Mouse (Mus musculus) liver, embryonic 13.5 days (tissue): ENCODE data around the gene Krtap24-1. TPM values are rescaled to one million over a fixed set of nuclear protein-coding genes. Genes with fewer than 3 reads are reported as not detected.

Source experiments
- ATAC-seq: fragments of 200-750 bp; cut with Nextera tagmentation; 2 replicates; pipeline ENCODE4 v1.8.0; 2017; ENCODE audit warnings: low read depth, mild to moderate bottlenecking, moderate number of reproducible peaks, moderate library complexity
- DNase-seq: peaks from one replicate; pipeline ENCODE4 v3.0.0; 2022
- H3K27ac ChIP-seq: fragments of 300-500 bp; sonication (generic); 2 replicates; pipeline ENCODE4 v1.5.1; 2015; ENCODE audit warnings: moderate library complexity, mild to moderate bottlenecking, inconsistent platforms
- H3K27me3 ChIP-seq: fragments of 300-500 bp; sonication (generic); 2 replicates; pipeline ENCODE4 v1.6.1; 2015; ENCODE audit warnings: mild to moderate bottlenecking, inconsistent platforms
- H3K36me3 ChIP-seq: fragments of 300-500 bp; sonication (generic); 2 replicates; pipeline ENCODE4 v1.6.1; 2015; ENCODE audit warnings: mild to moderate bottlenecking, inconsistent platforms
- H3K4me1 ChIP-seq: fragments of 300-500 bp; sonication (generic); replicated peaks from 2 replicates; pipeline ENCODE4 v1.6.1; 2015; ENCODE audit warnings: inconsistent platforms
- H3K4me2 ChIP-seq: fragments of 300-500 bp; sonication (generic); 2 replicates; pipeline ENCODE4 v1.6.1; 2015; ENCODE audit warnings: inconsistent platforms, mild to moderate bottlenecking, moderate library complexity
- H3K4me3 ChIP-seq: fragments of 300-500 bp; sonication (generic); replicated peaks from 2 replicates; pipeline ENCODE4 v1.5.1; 2015; ENCODE audit warnings: mild to moderate bottlenecking, inconsistent platforms
- H3K9ac ChIP-seq: fragments of 300-500 bp; sonication (generic); 2 replicates; pipeline ENCODE4 v1.6.1; 2015; ENCODE audit warnings: mild to moderate bottlenecking, inconsistent platforms
- H3K9me3 ChIP-seq: fragments of 300-500 bp; sonication (generic); replicated peaks from 2 replicates; pipeline ENCODE4 v1.6.1; 2016; ENCODE audit warnings: inconsistent platforms
- WGBS: fragments of 180-500 bp; shearing (Covaris S2); methylation state at CpG from one replicate; pipeline ENCODE4 v1.1.7; 2015; ENCODE audit not compliant: insufficient replicate concordance; 5-methylcytosine and 5-hydroxymethylcytosine counted together
- polyA plus RNA-seq: library from polyadenylated mRNA; unstranded; fragments of >200 nt; fragmentation: Nextera tagmentation; extraction: Ambion mirVana; gene quantifications from 2 replicates; pipeline ENCODE4 v1.2.1, GENCODE M21; 2015

Krtap24-1 gene
- polyA plus RNA-seq, 1 experiment from 2014 or later = not detected

- Histone ChIP-seq H3K4me1 (no peaks in the 10 kb centered on the region), H3K4me3 (no peak overlapping the region)
- WGBS = 60% methylated on average over 6 of the region's 6 CpGs
Measured at GRCm38 (mm10) chr16:88561617-88562164, 50.4 kb downstream of the Krtap24-1 start.

More at GRCm38 (mm10) chr16:88561617-88562164, 50.4 kb downstream of the Krtap24-1 start:
- Histone ChIP-seq H3K9me3 (no peaks in the 10 kb centered on the region), H3K4me2 (no peak overlapping the region), H3K9ac (no peak overlapping the region), H3K27ac (no peak overlapping the region), H3K27me3 (no peaks in the 10 kb centered on the region), H3K36me3 (no peaks in the 10 kb centered on the region)
- no peak for DNase-seq
- no peak for ATAC-seq

Other genes with a start within 250 kb of the Krtap24-1 start
- not detected in 2 replicates for gene Cldn17, start 105.3 kb downstream of the Krtap24-1 start, polyA plus RNA-seq
- 0.06 TPM in 1 of 2 replicates, not detected in the other for gene Cldn8, start 49.1 kb downstream of the Krtap24-1 start, polyA plus RNA-seq
- not detected in 2 replicates for gene 2310079G19Rik, start 15.4 kb upstream of the Krtap24-1 start, polyA plus RNA-seq
- not detected in 2 replicates for gene Krtap26-1, start 35.5 kb upstream of the Krtap24-1 start, polyA plus RNA-seq
- not detected in 2 replicates for gene Krtap27-1, start 59.4 kb upstream of the Krtap24-1 start, polyA plus RNA-seq
- gene 2310061N02Rik, start 95.7 kb upstream of the Krtap24-1 start, polyA plus RNA-seq = not detected in 2 replicates
- gene Krtap13-1, start 116.6 kb upstream of the Krtap24-1 start, polyA plus RNA-seq = not detected in 2 replicates
- not detected in 2 replicates for gene Krtap13, start 139.4 kb upstream of the Krtap24-1 start, polyA plus RNA-seq
- gene 2310034C09Rik, start 146.6 kb upstream of the Krtap24-1 start, polyA plus RNA-seq = not detected in 2 replicates
- gene 2310057N15Rik, start 161.9 kb upstream of the Krtap24-1 start, polyA plus RNA-seq = not detected in 2 replicates
- not detected in 2 replicates for gene Gm5965, start 165.6 kb upstream of the Krtap24-1 start, polyA plus RNA-seq
- not detected in 2 replicates for gene Gm20741, start 199.9 kb upstream of the Krtap24-1 start, polyA plus RNA-seq
- not detected in 2 replicates for gene Krtap15, start 207.9 kb upstream of the Krtap24-1 start, polyA plus RNA-seq
- not detected in 2 replicates for gene Krtap14, start 213.9 kb upstream of the Krtap24-1 start, polyA plus RNA-seq